Mouse (Mus musculus) C2C12 (cell line): ENCODE data around the gene Myo3b.

Experiments
- CEBPB ChIP-seq: IDR thresholded peaks from one replicate; pipeline ENCODE4 v1.6.1; 2011; ENCODE audit warnings: low read depth, mild to moderate bottlenecking, control low read depth, moderate library complexity
- CTCF ChIP-seq: IDR thresholded peaks from one replicate; pipeline ENCODE4 v1.5.1; 2011; ENCODE audit not compliant: control insufficient read depth, insufficient read depth, insufficient read length
- FOSL1 ChIP-seq: IDR thresholded peaks from one replicate; pipeline ENCODE4 v1.8.0; 2011; ENCODE audit warnings: mild to moderate bottlenecking, low read length; ENCODE audit not compliant: poor library complexity, insufficient read depth, severe bottlenecking
- MAX ChIP-seq: IDR thresholded peaks from one replicate; pipeline ENCODE4 v1.6.1; 2011; ENCODE audit warnings: mild to moderate bottlenecking, control low read depth
- MYOD1 ChIP-seq: IDR thresholded peaks from one replicate; pipeline ENCODE4 v1.6.1; 2011; ENCODE audit warnings: low read depth; ENCODE audit not compliant: control insufficient read depth, insufficient read length
- USF1 ChIP-seq: IDR thresholded peaks from one replicate; pipeline ENCODE4 v1.6.1; 2011; ENCODE audit warnings: low read depth, mild to moderate bottlenecking, control low read depth, moderate library complexity

DNA sequence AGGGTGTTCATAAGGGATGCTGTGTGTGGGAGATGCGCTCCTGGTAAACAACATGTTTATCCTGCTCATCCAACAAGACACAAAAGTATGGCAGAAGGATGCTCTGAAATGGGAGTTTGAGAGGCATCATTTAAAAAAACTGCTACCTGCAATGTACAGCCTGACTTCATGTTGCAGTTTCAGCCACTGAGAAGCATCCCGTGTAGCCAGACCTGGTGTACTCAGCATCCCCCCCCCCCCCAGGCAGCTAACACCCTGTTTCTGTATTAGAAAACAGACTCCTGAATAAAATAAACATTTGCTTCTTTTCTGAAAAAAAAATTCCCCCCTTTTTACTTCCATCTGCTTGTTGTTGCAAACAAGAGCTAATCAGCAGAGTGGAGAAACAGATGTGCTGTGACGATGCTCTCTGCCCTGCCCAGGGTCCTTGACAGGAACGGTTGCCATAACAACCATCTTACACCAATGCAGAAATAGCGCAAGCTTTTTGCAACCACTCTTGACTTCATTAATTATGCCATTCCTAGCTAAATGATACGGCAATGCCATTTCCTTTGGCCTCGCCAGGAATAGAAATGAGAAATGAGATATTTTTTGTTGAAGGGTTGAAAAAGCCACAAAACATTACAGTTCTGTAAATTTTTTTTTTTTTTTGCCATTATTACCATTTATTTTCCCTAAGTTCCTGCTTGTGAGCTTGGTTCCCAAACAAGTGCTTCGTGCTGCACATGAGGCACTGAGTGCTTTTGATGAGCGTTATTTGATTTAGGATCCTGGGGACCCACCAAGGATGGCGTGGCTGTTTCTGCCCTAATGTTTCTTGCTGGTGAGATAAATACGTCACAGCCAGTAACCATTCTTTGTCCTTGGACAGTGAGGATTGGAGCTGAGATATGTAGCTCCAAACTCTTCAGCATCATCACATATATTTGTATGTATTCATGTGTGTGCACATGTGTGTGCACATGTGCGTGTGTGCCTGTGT lies 75.2 kb downstream of the Myo3b start:
- TF ChIP-seq CTCF (no peak), USF1 (no peak), MAX (no peak), MYOD1 (no peak), CEBPB (no peak), FOSL1 (no peak)
